Mouse (Mus musculus) brain, adult 2 months (tissue): ENCODE results near the gene Gas2l1.

Experiments used
- DNase-seq: peaks from one replicate; pipeline ENCODE4 v3.0.0; 2011; ENCODE audit warnings: low read depth, low spot score

Gas2l1 gene

DNA sequence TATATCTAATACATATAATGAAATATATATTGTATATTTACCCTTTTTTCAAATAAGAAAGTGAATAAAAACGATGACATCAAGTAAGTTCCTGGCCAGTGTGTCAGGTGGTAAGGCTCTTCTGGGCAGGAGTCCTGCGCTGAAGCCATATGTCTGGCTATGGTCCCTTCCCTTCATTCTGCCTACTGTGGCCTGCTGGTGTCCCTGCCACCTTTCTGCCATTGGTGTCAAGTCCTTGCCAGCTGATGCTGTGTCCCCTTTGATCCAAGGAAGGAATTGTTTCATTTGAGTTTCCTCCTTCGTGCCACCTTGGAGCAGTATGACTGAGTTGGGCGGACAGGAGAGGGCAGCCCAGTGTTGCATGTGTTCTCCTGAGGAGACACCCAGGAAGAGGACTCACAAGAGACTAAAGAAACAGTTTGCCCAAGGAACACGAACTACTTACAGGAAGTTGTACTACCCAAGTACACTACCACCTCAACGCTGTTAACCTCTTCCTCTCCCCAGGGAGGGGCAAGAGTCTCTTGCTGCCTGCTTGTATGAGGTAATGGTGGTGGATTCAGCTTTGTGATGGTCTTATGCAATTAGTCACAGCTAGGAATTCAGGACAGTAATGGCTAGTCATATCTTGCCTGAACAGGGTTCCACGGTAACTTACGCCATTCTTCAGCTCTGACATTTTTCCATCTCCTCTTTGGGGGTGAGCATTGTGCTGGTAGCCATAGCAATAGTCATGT is 22.3 kb downstream of the Gas2l1 start:
- peak; percentile 85 for DNase-seq

GRCm38 (mm10) chr11:5041144-5041780 is 23.9 kb downstream of the Gas2l1 start:
- DNase-seq = peak; percentile 86

DNA sequence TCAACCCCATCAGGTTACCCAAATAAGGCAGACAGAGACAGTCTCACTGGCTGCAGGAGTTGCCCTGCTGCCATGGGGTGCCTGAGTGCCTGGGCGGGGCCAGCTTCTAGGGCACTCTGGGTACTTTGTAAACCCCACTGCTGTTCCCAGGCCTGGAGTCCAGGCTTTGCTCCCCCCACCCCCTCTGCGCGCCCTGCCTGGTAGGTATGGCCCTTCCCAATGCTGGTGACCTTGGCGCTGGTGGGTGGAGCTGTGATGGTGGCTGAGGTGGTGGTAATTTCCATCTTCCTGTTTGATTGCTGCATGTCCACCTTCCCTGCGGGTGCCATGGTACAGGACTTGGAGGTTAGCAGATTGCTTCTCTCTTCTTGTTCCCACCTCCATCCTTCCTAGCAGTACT is 24.5 kb downstream of the Gas2l1 start:
- DNase-seq = no peak

- peak; percentile 90 for DNase-seq
Observed at GRCm38 (mm10) chr11:5037146-5037854, 27.8 kb downstream of the Gas2l1 start.

- peak; percentile 91 for DNase-seq
Observed at GRCm38 (mm10) chr11:5035421-5035820, 29.7 kb downstream of the Gas2l1 start.

GRCm38 (mm10) chr11:5033136-5033535 is 32.0 kb downstream of the Gas2l1 start:
- peak; percentile 79 for DNase-seq

DNA sequence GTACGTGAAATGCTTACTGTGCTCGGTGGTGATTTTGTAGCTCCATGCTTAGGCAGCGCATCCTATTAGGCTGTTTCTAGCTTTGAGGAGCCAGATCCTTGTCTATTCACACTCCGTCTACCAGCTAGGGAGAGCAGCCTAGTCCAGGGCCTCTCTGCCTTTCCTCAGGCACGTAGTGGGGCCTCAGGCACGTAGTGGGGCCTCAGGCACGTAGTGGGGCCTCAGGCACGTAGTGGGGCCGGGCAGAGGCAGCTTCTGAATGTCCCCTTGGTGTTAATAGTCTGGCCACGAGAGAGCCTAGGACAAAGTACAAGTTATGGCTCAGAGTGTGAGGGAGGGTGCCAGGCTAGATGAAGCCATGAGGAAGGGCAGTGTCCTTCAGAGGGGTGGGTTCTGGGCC is 32.4 kb downstream of the Gas2l1 start:
- no peak for DNase-seq

DNA sequence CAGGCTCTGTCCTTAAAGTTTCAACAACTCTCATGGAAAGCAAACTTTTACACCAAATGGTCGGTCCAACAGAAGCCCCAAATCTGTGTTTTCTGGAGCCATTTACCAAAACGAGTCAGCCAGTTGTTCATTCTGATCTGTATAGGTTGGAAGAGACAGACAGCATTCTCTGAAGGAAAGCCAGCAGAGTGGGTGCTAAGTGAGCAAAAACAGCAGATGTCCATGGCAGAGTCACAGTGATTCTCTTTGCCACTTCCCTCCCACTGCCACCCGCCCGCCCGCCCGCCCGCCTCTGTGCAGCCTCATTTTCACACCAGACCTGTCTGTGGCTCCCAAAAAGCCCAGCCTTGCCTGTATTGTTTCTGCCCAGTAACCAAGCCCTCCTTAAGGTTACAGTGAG is 36.9 kb downstream of the Gas2l1 start:
- peak; percentile 91 for DNase-seq

GRCm38 (mm10) chr11:5025108-5025507 is 40.0 kb downstream of the Gas2l1 start:
- no peak for DNase-seq

DNA sequence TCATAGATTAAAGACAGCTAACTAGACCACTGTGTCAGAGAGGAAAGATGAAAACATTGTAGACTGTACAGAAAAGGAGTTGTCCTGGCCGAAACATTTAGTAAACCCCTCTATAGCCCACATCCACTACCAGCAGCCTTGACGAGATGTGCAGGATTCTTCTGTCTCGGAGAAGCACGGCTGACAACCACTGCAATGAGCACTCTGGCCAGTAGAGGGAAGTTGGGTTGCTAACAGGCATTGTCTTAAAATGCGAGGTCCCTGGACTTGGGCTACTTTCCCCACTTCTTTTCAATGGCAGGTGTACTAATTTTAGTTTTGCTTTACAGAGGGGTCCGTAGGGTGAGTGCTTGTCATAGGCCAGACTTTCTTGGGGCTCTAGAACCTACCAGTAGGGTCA is 47.6 kb downstream of the Gas2l1 start:
- DNase-seq = peak; percentile 65

- no peak for DNase-seq
Observed at GRCm38 (mm10) chr11:5016286-5016685, 48.8 kb downstream of the Gas2l1 start.

DNA sequence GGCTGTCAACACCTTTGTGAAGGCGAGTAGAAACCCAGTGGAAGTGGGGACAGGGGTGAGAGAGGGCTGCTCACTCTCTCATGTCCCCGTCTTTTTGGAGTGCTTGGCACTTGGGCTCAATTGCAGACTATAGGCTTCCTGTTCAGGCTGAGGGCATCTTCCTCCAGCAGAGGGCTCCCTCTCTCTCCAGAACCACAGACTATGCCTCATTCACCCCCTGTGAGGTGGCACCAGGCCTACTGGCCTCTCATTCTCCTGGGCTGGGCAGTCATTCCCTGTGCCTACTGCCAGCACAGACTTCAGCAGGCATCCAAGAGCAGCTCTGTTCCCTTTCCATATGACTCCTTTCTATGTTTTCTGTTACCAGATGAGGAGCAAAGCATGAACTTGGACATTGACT is 49.4 kb downstream of the Gas2l1 start:
- peak; percentile 97 for DNase-seq

DNA sequence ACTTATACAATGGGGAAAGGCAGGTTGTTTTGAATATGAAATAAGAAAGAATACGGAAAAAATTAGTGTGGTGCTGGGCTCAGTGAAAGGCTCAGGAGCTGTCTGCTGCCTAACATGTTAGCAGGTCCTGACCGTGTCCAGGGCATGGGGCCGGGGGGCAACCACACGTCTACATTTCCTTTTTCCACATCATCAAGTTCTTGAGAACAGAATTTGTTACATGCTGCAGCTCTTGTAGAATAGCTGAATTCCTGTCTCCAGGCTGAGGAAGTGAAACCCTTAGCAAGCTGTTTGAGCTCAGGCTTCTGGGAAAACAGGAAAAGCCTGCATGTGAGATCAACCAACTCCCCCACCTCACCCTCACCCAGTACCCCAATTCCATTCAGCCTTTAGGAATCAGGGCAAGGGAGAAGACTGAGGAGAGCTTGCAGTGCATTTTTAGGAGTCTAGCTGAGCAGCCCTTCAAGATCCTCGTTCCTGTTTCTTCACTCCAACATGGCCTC is 52.9 kb downstream of the Gas2l1 start:
- no peak for DNase-seq

- DNase-seq = no peak
Observed at GRCm38 (mm10) chr11:5011480-5011879, 53.6 kb downstream of the Gas2l1 start.

- DNase-seq = no peak
Observed at GRCm38 (mm10) chr11:5010205-5010604, 54.9 kb downstream of the Gas2l1 start.

DNA sequence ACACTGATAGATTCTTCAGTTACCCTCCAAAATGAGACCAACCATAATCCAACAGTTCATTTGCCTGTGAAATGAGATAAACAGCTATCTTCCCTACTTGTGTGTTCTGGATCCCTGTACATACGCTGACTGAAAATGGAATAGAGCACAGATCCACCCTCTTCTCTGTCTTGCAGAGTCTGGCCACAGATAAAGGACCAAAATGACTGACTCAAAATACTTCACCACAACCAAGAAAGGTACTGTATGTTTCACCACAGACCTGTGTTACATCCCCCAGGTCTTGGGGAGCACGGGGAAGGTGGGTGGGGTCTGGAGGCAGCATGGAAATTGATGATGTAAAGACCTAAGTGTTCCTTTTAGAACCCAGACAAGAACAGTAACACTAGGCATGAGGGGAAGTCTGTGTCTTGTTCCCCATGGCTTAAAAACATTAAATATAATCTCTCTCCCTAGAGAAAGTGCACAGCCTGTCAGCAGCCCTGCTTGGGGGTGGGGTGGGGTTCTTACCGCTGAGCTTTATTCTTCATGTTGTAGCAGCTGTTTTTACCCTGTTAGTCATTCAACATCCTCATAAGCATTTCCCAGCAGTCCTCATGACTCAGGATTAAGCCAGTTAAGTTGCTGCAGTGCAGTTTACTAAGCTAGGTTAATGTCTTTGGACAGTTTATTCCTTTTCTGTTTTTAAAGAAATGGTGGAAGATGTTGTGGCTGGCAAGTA is 55.6 kb downstream of the Gas2l1 start:
- peak; percentile 75 for DNase-seq

GRCm38 (mm10) chr11:5008867-5009266 is 56.3 kb downstream of the Gas2l1 start:
- DNase-seq = no peak

GRCm38 (mm10) chr11:5007186-5007585 is 57.9 kb downstream of the Gas2l1 start:
- no peak for DNase-seq

DNA sequence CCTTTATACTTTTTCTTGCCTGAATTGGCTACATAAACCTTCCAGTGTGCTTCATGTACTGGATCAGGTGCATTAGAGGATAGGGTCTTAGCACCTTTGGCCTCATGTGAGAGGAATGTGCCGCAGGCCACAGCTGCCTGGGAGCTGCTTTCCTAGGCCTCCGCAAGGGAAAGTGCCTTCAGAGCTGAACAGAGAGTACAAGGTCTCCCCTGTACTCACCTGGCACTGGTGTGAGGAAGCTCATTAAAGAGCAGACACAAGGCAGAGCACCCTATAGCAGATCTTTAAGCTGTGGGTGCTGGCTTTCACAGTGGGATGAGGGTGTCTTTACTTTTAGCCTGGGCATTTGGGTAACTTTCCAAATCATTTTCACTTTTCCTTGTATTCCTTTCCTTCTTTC is 59.6 kb downstream of the Gas2l1 start:
- no peak for DNase-seq
